Comparison of ENCODE assay signal across 32 mouse cellular contexts in the genomic region with DNA sequence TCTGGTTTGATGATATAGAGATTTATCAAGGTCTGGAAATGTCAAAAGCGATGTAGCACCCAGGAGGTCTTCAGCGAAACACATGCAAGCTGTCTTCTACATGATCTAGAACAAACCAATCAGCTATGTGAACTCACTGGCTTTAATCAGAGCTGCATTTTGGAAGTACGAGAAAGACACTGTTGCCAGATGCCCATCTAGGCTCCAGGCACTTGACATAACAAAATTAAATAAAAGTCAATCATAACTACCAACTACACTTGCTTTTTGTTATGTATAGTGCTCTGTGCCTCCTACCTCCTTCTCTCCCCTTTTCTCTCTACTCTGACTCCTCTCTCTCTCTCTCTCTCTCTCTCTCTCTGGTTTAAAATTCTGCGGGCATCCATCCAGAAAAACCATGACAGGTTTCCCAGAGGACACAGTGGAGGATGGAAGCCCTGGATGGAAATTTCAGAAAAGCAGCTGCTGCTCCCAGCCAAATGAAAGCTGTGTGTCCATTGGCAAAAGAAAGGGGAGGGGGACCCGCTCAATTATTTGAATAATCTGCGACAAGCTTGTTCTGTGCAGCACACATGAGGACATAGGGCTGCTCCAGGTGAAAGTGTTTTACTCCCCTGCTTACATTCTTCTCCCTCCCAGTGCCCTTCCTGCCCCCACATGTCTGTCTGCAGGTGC. TPM values are rescaled to one million over a fixed set of nuclear protein-coding genes. Genes with fewer than 3 reads are reported as not detected.
DNase-seq lines count a peak whose midpoint lies in the region; ATAC-seq lines count a peak whose summit lies in the region.
"Had no signal": no experiment of that assay in that cellular context is flagged by ENCODE, and none has a peak within 500 bp of the region (broad histone marks: within the 10 kb centered on the region; RNA-seq: fewer than 3 reads in every experiment).

No protein-coding gene starts in this region.

- H3K9me3 ChIP-seq in forebrain, embryonic 10.5 days: no peaks in the 10 kb centered on the region
- no peaks in the 10 kb centered on the region for H3K9me3 ChIP-seq in forebrain, embryonic 16.5 days (ENCODE audit: control insufficient read depth, low read length)
- no peaks in the 10 kb centered on the region for H3K9me3 ChIP-seq in midbrain, embryonic 11.5 days (ENCODE audit: control insufficient read depth, low read length)
- H3K9me3 ChIP-seq in midbrain, embryonic 16.5 days (replicated peaks; ENCODE audit: control insufficient read depth, low read length, poor library complexity, severe bottlenecking): no peaks in the 10 kb centered on the region
- H3K9me3 ChIP-seq in embryonic facial prominence, embryonic 10.5 days: no peaks in the 10 kb centered on the region
- H3K9me3 ChIP-seq in heart, embryonic 10.5 days: no peaks in the 10 kb centered on the region
- H3K9me3 ChIP-seq in liver, embryonic 12.5 days (replicated peaks): no peaks in the 10 kb centered on the region
- H3K9me3 ChIP-seq: embryonic facial prominence, embryonic 12.5 days; kidney, embryonic 15.5 days; limb, embryonic 13.5 days; neural tube, embryonic 15.5 days had no signal

- peaks cover 100% of the 10 kb centered on the region for H3K27me3 ChIP-seq in forebrain, embryonic 10.5 days (ENCODE audit: poor library complexity, severe bottlenecking)
- peaks cover 40% of the 10 kb centered on the region for H3K27me3 ChIP-seq in forebrain, embryonic 16.5 days (replicated peaks; ENCODE audit: control insufficient read depth, insufficient read depth, low read length)
- peaks cover 86% of the 10 kb centered on the region for H3K27me3 ChIP-seq in midbrain, embryonic 11.5 days (ENCODE audit: control insufficient read depth, insufficient read depth, low read length)
- H3K27me3 ChIP-seq in midbrain, embryonic 16.5 days (ENCODE audit: control insufficient read depth, insufficient read depth, low read depth, low read length): peaks cover 47% of the 10 kb centered on the region
- peaks cover 98% of the 10 kb centered on the region for H3K27me3 ChIP-seq in embryonic facial prominence, embryonic 10.5 days (replicated peaks; ENCODE audit: low read depth, poor library complexity, severe bottlenecking)
- peaks cover 96% of the 10 kb centered on the region for H3K27me3 ChIP-seq in heart, embryonic 10.5 days (ENCODE audit: insufficient read depth, poor library complexity, severe bottlenecking)
- H3K27me3 ChIP-seq in liver, embryonic 12.5 days (replicated peaks): peaks cover 86% of the 10 kb centered on the region

- no peak overlapping the region for H3K27ac ChIP-seq in forebrain, embryonic 10.5 days
- H3K27ac ChIP-seq in forebrain, embryonic 16.5 days (ENCODE audit: low read length): no peak overlapping the region
- H3K27ac ChIP-seq in midbrain, embryonic 11.5 days (ENCODE audit: low read depth, low read length): no peak overlapping the region
- H3K27ac ChIP-seq in midbrain, embryonic 16.5 days (ENCODE audit: low read length): no peak overlapping the region
- no peak overlapping the region; the same call in 1 of the 2 replicates for H3K27ac ChIP-seq in embryonic facial prominence, embryonic 10.5 days (replicated peaks)
- no peak overlapping the region for H3K27ac ChIP-seq in heart, embryonic 10.5 days
- H3K27ac ChIP-seq in liver, embryonic 12.5 days: no peak overlapping the region
- H3K27ac ChIP-seq: embryonic facial prominence, embryonic 12.5 days; hindbrain, embryonic 14.5 days; kidney, embryonic 15.5 days; limb, embryonic 13.5 days; macrophage; neural tube, embryonic 15.5 days had no signal

- H3K4me1 ChIP-seq in forebrain, embryonic 10.5 days: peaks cover 53% of the 10 kb centered on the region
- H3K4me1 ChIP-seq in forebrain, embryonic 16.5 days (replicated peaks; ENCODE audit: control insufficient read depth, insufficient read depth, low read length): peaks cover 22% of the 10 kb centered on the region
- peaks cover 13% of the 10 kb centered on the region for H3K4me1 ChIP-seq in midbrain, embryonic 11.5 days (ENCODE audit: control insufficient read depth, insufficient read depth, low read length)
- peaks cover 8% of the 10 kb centered on the region; the same call in 1 of the 2 replicates for H3K4me1 ChIP-seq in midbrain, embryonic 16.5 days (ENCODE audit: control insufficient read depth, insufficient read depth, low read length)
- peaks cover 26% of the 10 kb centered on the region for H3K4me1 ChIP-seq in embryonic facial prominence, embryonic 10.5 days
- peaks cover 30% of the 10 kb centered on the region for H3K4me1 ChIP-seq in heart, embryonic 10.5 days
- peaks cover 5% of the 10 kb centered on the region; the same call in 1 of the 2 replicates for H3K4me1 ChIP-seq in liver, embryonic 12.5 days

- DNase-seq in forebrain, embryonic 10.5 days (ENCODE audit: extremely low spot score, low spot score): no peak
- peak; percentile 93 for DNase-seq in midbrain, embryonic 11.5 days (ENCODE audit: low spot score, missing footprints)
- no peak for DNase-seq in embryonic facial prominence, embryonic 10.5 days (ENCODE audit: low spot score)
- peak; percentile 57 for DNase-seq in retina, embryonic 14.5 days (ENCODE audit: low spot score)
- DNase-seq in heart, embryonic 10.5 days (ENCODE audit: low spot score): no peak
- DNase-seq: adrenal gland, postnatal 14 days; cerebellum, adult 18-20 months; gastrocnemius, postnatal 14 days; heart, postnatal 36 days; kidney, adult 18-20 months; kidney, postnatal 25 days; liver, postnatal 0 days; right cerebral cortex, adult 18-20 months; spleen, adult 18-20 months; thymus, postnatal 14 days had no signal

- H3K4me2 ChIP-seq in forebrain, embryonic 16.5 days (ENCODE audit: low read length): no peak overlapping the region
- no peak overlapping the region for H3K4me2 ChIP-seq in midbrain, embryonic 11.5 days
- no peak overlapping the region for H3K4me2 ChIP-seq in midbrain, embryonic 16.5 days (ENCODE audit: low read length)
- H3K4me2 ChIP-seq in liver, embryonic 12.5 days: no peak overlapping the region
- H3K4me2 ChIP-seq: embryonic facial prominence, embryonic 12.5 days; heart, embryonic 11.5 days; hindbrain, embryonic 14.5 days; kidney, embryonic 15.5 days; limb, embryonic 13.5 days; liver, embryonic 11.5 days; neural tube, embryonic 15.5 days had no signal

- peak overlapping the region; percentile 12; the same call in 1 of the 2 replicates for H3K4me3 ChIP-seq in forebrain, embryonic 10.5 days
- H3K4me3 ChIP-seq in forebrain, embryonic 16.5 days (replicated peaks; ENCODE audit: low read length): no peak overlapping the region
- no peak overlapping the region for H3K4me3 ChIP-seq in midbrain, embryonic 11.5 days (ENCODE audit: low read depth, low read length)
- H3K4me3 ChIP-seq in midbrain, embryonic 16.5 days (ENCODE audit: low read depth, low read length): no peak overlapping the region
- H3K4me3 ChIP-seq in embryonic facial prominence, embryonic 10.5 days: peak overlapping the region; percentile 59; the same call in 1 of the 2 replicates
- no peak overlapping the region for H3K4me3 ChIP-seq in heart, embryonic 10.5 days
- H3K4me3 ChIP-seq in liver, embryonic 12.5 days: no peak overlapping the region
- H3K4me3 ChIP-seq: embryonic facial prominence, embryonic 12.5 days; kidney, embryonic 15.5 days; limb, embryonic 13.5 days; neural tube, embryonic 15.5 days had no signal

- 9% methylated on average over 6 of the region's 6 CpGs for WGBS in forebrain, embryonic 10.5 days
- 10% methylated on average over 6 of the region's 6 CpGs for WGBS in forebrain, embryonic 16.5 days
- 8% methylated on average over 6 of the region's 6 CpGs for WGBS in midbrain, embryonic 11.5 days
- WGBS in midbrain, embryonic 16.5 days: 9% methylated on average over 6 of the region's 6 CpGs
- 11% methylated on average over 6 of the region's 6 CpGs for WGBS in embryonic facial prominence, embryonic 10.5 days
- WGBS in heart, embryonic 10.5 days: 21% methylated on average over 6 of the region's 6 CpGs
- 19% methylated on average over 6 of the region's 6 CpGs for WGBS in liver, embryonic 12.5 days (ENCODE audit: insufficient replicate concordance)

- no peak for ATAC-seq in forebrain, embryonic 16.5 days
- ATAC-seq in midbrain, embryonic 11.5 days (ENCODE audit: low FRiP score): no peak
- no peak for ATAC-seq in midbrain, embryonic 16.5 days
- no peak for ATAC-seq in liver, embryonic 12.5 days
- ATAC-seq: liver, postnatal 0 days had no signal

- H3K9ac ChIP-seq in forebrain, embryonic 16.5 days (replicated peaks; ENCODE audit: low read depth, low read length): no peak overlapping the region
- H3K9ac ChIP-seq in midbrain, embryonic 11.5 days (ENCODE audit: low read length): no peak overlapping the region
- no peak overlapping the region for H3K9ac ChIP-seq in midbrain, embryonic 16.5 days (ENCODE audit: low read depth, low read length)
- H3K9ac ChIP-seq in liver, embryonic 12.5 days: no peak overlapping the region
- H3K9ac ChIP-seq: embryonic facial prominence, embryonic 12.5 days; hindbrain, embryonic 14.5 days; kidney, embryonic 15.5 days; limb, embryonic 13.5 days; liver, postnatal 0 days; neural tube, embryonic 15.5 days had no signal

- no peaks in the 10 kb centered on the region for H3K36me3 ChIP-seq in forebrain, embryonic 10.5 days (replicated peaks)
- H3K36me3 ChIP-seq in forebrain, embryonic 16.5 days (ENCODE audit: control insufficient read depth, insufficient read depth): no peaks in the 10 kb centered on the region
- H3K36me3 ChIP-seq in midbrain, embryonic 11.5 days (ENCODE audit: control insufficient read depth, insufficient read depth, low read length): no peaks in the 10 kb centered on the region
- H3K36me3 ChIP-seq in midbrain, embryonic 16.5 days (ENCODE audit: control insufficient read depth, insufficient read depth, low read length): no peaks in the 10 kb centered on the region
- H3K36me3 ChIP-seq in embryonic facial prominence, embryonic 10.5 days (replicated peaks): no peaks in the 10 kb centered on the region
- H3K36me3 ChIP-seq in heart, embryonic 10.5 days: no peaks in the 10 kb centered on the region
- H3K36me3 ChIP-seq in liver, embryonic 12.5 days: no peaks in the 10 kb centered on the region
- H3K36me3 ChIP-seq: embryonic facial prominence, embryonic 12.5 days; G1E; kidney, embryonic 15.5 days; limb, embryonic 13.5 days; neural tube, embryonic 15.5 days had no signal

RNA-seq across cellular contexts. Expression of gene Vax1, which starts 3.6 kb away (rescaled TPM):
- 0.50 and 1.0 TPM in 2 replicates for polyA plus RNA-seq in forebrain, embryonic 10.5 days (2016; fragmentation: Nextera tagmentation; extraction: Ambion mirVana)
- 0.89 and 1.0 TPM in 2 replicates for polyA plus RNA-seq in forebrain, embryonic 16.5 days (2015; fragmentation: Nextera tagmentation; extraction: Ambion mirVana)
- polyA plus RNA-seq in midbrain, embryonic 11.5 days (2014; fragmentation: Nextera tagmentation; extraction: Ambion mirVana): 0.18 and 0.65 TPM in 2 replicates
- 0.36 and 0.41 TPM in 2 replicates for polyA plus RNA-seq in midbrain, embryonic 16.5 days (2015; fragmentation: Nextera tagmentation; extraction: Ambion mirVana)
- 1.2 and 1.7 TPM in 2 replicates for polyA plus RNA-seq in embryonic facial prominence, embryonic 10.5 days (2016; fragmentation: Nextera tagmentation; extraction: Ambion mirVana)
- not detected in 2 replicates for polyA plus RNA-seq in heart, embryonic 10.5 days (2016; fragmentation: Nextera tagmentation; extraction: Ambion mirVana)
- polyA plus RNA-seq in liver, embryonic 12.5 days (2016; fragmentation: Nextera tagmentation; extraction: Ambion mirVana): not detected in 2 replicates
- polyA plus RNA-seq: G1E; heart, embryonic 11.5 days; heart, embryonic 16.5 days; hindbrain, embryonic 14.5 days; intestine, embryonic 14.5 days; kidney, embryonic 15.5 days; liver, embryonic 11.5 days; liver, postnatal 0 days; lung, embryonic 16.5 days; macrophage; neural tube, embryonic 15.5 days; stomach, embryonic 16.5 days; urinary bladder, adult 2 months had no signal

RNA-seq across cellular contexts. Expression of gene Kcnk18, which starts 45.5 kb away (rescaled TPM):
- not detected in 2 replicates for polyA plus RNA-seq in forebrain, embryonic 10.5 days (2016; fragmentation: Nextera tagmentation; extraction: Ambion mirVana)
- not detected in 2 replicates for polyA plus RNA-seq in forebrain, embryonic 16.5 days (2015; fragmentation: Nextera tagmentation; extraction: Ambion mirVana)
- not detected in 2 replicates for polyA plus RNA-seq in midbrain, embryonic 11.5 days (2014; fragmentation: Nextera tagmentation; extraction: Ambion mirVana)
- 0.07 TPM in 1 of 2 replicates, not detected in the other for polyA plus RNA-seq in midbrain, embryonic 16.5 days (2015; fragmentation: Nextera tagmentation; extraction: Ambion mirVana)
- polyA plus RNA-seq in embryonic facial prominence, embryonic 10.5 days (2016; fragmentation: Nextera tagmentation; extraction: Ambion mirVana): 0.04 TPM in 1 of 2 replicates, not detected in the other
- polyA plus RNA-seq in heart, embryonic 10.5 days (2016; fragmentation: Nextera tagmentation; extraction: Ambion mirVana): not detected in 2 replicates
- not detected in 2 replicates for polyA plus RNA-seq in liver, embryonic 12.5 days (2016; fragmentation: Nextera tagmentation; extraction: Ambion mirVana)
- polyA plus RNA-seq: embryonic facial prominence, embryonic 12.5 days; G1E; heart, embryonic 11.5 days; heart, embryonic 16.5 days; hindbrain, embryonic 14.5 days; intestine, embryonic 14.5 days; kidney, embryonic 15.5 days; liver, embryonic 11.5 days; liver, postnatal 0 days; lung, embryonic 16.5 days; macrophage; stomach, embryonic 16.5 days; urinary bladder, adult 2 months had no signal

Comparison
In these comparisons a context has a peak if more than half of its experiments do, and no peak if none do; other contexts are left out.
1. H3K4me3 ChIP-seq: peak in forebrain, embryonic 10.5 days (single experiment) and embryonic facial prominence, embryonic 10.5 days (single experiment); none in forebrain, embryonic 16.5 days (single experiment), midbrain, embryonic 11.5 days (single experiment), midbrain, embryonic 16.5 days (single experiment), heart, embryonic 10.5 days (single experiment) and liver, embryonic 12.5 days (single experiment).
2. DNase-seq: peak in midbrain, embryonic 11.5 days (single experiment) and retina, embryonic 14.5 days (single experiment); none in forebrain, embryonic 10.5 days (single experiment), embryonic facial prominence, embryonic 10.5 days (single experiment) and heart, embryonic 10.5 days (single experiment).